Mouse (Mus musculus) large intestine, adult 2 months (tissue): ENCODE measurements around the gene Sall1. TPM values are rescaled to one million over a fixed set of nuclear protein-coding genes. Genes with fewer than 3 reads are reported as not detected.

Experiments
- DNase-seq: peaks from one replicate; pipeline ENCODE4 v3.0.0-alpha.2; 2012; ENCODE audit warnings: low read depth, low spot score
- WGBS: fragments of 180-500 bp; shearing (Covaris S2); methylation state at CpG from one replicate; pipeline ENCODE4 v1.1.7; 2018; 5-methylcytosine and 5-hydroxymethylcytosine counted together
- polyA plus RNA-seq: library from polyadenylated mRNA; depleted of rRNA; stranded (reverse); fragments of >200 nt; gene quantifications from 2 replicates; pipeline ENCODE4 v1.2.3, GENCODE M21; 2012; rRNA removed

The Sall1 gene
- polyA plus RNA-seq: 0.41 and 0.67 TPM in 2 replicates

DNA sequence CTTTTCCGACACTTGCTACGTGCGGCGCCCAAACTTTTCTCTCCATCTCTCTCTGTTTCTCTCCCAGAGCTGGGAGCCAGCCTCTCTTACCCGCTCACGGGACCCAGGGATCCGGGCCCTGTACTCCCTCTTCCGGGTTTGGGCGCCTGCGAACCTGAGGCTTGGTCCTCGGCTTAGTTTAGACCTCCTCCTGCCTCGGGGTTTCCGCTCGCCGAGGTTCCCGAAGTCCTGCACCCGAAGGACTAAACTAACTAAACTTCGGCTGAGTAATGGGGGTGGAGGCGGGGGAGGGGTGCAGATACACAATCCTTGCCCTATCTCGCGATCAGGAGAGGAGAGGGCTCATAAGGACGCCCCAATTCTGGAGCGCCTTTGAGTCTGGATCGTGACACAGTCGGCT is at the start of gene Sall1:
Gene Sall1 (minus strand): TSS at position 223 of the 400 bp plus-strand sequence.
- DNase-seq: no peak
- WGBS: under 1% methylated on average over 25 of the region's 25 CpGs

DNA sequence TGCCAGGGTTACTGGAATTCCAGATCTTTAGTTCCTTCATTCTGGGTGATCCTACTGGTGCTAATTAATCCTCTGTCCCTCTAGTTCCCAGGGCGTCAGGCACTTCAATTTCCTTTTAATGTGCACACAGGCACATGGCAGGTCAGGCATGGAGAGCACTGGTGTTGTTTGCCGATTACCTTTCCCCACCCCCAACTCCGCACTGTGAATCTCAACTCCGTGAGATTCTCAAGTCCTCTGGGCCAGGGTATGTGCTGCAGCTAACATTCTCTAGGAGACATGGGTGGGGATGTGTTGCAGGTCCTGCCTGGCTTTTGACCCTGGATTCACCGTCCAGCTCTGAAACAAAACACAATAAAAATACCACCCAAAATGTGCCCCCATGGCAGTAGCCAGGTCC is 46.0 kb upstream of the Sall1 start:
- no peak for DNase-seq
- 28% methylated on average over 5 of the region's 5 CpGs for WGBS

DNA sequence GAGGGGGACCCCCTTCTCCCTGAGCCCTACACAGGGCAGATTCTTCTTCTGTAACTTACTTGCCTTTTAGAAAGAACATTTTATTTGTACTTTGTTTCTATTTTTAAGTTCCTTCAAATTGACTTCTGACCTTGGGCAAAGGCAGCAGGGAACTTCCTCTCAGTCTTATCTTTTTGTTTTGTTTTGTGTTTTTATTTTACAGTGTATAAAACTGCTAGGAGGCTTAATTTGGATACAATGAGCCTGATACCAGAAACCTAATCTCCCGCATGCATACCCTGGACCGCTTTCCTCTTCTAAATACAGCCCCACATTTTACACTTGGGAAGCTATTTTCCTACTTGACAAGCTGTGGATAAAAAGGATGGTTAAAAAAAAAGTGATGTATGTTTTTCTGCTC is 35.2 kb upstream of the Sall1 start:
- no peak for DNase-seq
- 89% methylated on average over 2 of the region's 2 CpGs for WGBS

DNA sequence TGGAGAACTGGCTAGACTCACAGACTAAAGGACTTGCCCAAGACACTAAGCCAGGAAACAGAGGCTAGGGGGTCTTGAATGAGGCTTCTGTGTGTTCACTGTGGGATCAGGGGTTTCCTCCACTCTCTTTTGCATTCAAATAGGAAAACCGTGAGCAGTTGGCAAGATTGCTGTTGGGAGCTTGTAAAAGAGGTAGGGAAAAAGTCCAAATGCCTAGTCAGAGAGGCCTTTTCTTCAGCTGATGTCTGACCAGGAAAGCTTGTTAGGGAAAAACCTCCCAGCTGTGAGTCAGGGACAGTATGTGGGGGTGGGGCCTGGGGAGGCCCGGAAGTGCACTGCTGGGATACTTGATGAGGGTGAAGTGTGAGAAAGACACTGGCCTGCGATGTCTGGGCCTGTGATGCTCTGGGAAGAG is 29.0 kb upstream of the Sall1 start:
- WGBS: 20% methylated on average over 3 of the region's 3 CpGs
- no peak for DNase-seq

DNA sequence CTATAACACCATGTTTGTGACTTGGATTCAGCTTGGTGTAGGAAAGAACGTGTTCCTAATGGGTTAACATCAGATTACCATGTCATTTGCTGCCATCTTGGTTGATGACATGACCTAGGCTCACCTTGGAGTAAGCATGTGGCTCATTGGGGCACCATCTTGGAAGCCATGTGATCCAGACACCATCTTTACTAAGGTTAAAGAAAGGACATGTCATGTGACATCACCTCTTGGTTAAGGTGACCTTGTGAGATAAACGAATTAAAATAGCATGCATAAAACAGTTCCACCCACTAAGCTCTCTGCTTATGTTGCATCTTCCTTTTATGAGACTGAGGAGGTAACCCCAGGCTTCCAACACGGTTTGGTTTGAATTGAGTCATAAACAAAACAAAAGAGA is 23.5 kb upstream of the Sall1 start:
- no peak for DNase-seq
- WGBS: 72% methylated on average over 3 of the region's 3 CpGs

DNA sequence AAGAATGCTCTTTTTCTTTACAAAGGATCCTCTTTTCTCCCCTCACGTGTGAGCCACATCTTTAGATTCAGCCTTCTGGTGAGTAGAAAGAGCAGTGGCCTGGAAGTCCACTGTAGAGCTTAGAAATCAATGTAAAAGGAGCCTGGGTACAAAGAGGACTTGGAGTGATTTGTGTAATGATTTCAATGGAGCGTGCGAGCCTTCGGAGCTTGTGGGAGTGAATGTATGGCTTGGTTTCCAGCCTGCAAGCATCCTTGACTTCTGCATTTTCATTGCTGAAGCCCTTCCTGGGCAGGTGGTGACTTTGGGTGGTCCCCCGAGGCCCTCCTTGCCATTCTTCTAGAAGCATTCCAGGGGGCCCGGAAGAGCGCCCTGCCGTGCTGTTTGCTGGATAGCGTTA is 20.1 kb upstream of the Sall1 start:
- 71% methylated on average over 9 of the region's 9 CpGs for WGBS
- no peak for DNase-seq

DNA sequence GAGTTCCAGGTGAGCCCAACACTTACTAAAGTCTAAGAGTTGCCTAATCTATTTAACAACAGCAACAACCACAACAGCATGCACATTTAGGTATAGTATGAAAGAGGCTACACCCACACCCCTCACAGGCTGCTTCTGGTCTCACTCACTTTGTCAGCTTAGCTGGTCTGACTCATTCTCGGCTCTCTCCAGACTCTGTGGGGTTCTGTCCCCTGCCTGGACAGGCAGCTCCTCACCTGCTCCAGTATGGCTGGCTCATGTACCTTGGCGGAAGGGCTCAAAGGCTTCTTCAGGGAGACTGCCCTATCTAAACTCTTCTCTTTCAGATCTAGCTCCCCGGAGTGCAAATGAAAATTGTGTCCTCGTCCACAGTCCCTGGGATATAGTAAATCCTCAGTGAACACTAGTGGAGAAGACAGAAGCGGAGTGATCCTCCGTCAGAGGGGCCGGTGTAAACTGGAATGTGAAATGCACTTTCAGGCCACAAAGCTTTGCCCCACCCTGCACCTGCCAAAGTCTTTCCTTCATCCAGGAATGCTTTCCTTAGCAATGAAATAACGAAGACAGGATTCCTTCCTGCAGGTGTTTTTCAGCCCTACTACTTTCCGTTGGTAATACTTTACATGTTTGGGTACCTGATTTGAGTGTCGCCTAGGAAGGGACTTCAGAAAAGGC is 19.5 kb upstream of the Sall1 start:
- 66% methylated on average over 10 of the region's 10 CpGs for WGBS
- DNase-seq: no peak

DNA sequence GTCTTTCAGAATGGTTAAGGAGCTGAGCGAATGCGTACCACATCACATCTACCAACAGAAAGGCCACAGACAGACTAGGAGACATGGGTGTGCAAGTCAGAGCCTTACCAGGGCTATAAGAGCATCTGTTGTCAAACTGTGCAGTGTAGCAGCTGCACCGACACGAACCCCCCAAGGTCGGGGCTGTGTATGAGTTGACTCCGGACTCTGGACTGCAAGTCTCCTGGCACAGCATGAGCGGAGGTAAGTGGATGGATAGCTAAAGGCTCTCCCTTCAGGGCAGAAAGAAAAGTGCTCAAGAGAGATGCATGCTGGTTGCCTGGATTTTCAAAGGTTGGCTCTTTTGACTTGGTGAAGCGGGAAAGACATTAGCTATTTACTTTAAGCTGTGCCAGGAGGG is 16.8 kb upstream of the Sall1 start:
- 83% methylated on average over 8 of the region's 8 CpGs for WGBS

DNA sequence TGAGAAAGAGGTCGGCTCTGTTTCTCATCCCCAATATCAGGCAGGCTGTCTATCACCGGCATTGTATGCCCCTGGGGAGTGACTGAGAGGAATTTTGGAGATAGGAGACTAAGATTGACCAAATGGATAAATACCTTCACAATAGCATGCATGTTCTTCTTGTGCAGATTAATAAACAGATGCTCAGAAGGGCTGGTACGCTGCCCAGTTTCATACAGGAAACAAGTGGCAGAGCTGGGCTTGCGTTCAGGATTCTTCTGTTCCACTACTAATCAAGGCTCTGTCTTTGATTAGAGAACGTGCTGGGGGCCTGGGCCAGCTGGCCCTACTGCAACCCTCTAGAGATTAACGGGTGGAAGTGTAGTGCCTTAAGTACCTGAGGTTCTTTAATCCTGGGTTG is 15.5 kb upstream of the Sall1 start:
- WGBS: 64% methylated on average over 6 of the region's 6 CpGs
- DNase-seq: no peak

More for the DNA sequence above, 16.8 kb upstream of the Sall1 start:
- DNase-seq: no peak

DNA sequence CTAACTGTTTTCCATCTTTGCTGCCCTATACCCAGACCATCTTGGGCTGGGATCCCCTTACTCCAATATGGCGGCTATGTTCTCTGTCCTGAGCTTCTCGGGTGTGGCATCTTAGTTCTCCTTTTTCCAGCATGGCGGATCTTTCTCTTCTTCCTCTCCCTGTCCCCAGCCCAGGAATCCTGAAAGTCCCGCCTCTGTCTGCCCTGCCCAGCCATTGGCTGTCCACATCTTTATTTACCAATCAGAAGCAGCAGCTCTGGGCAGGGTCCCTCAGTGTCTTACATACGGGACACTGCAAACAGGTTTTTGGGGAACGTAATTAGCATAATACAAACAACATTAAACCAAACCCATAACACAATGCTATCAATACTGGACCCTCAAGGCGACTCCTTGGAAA is 8.9 kb upstream of the Sall1 start:
- DNase-seq: no peak
- WGBS: 87% methylated on average over 7 of the region's 7 CpGs

DNA sequence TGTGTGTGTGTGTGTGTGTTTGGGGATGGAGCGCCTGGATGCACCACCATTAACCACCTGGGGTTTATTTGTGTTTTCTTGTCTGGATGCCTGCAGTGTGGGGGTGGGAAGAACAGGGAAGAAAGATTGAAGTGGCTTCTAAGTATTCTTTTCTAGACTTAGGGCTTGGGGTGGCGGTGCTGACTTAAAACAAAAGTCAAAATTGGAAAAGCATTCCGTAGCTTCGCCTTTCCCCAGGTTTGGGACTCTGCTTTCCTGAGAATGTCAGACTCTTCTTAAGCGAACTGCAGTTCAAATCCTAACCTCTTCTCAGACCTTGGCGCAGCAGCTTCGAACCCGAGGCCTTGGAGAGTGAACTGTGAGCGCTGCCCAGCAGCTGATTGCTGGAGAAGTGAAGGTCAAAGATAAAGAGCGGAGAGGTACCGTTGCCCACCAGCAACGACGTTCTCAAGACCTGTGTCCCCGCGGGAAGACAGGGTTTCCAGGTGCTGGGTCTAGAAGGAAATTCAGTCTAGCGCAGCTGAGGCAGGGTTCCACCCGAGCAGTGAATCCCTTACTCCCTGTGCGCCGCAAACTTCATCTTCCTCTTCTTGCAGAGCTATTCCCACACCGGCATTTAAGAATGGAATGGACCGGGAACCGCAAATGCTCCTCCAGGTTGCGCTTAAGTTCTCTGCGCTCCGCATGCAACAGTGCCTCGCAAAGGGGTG is 2.8 kb upstream of the Sall1 start:
- DNase-seq: no peak
- 18% methylated on average over 26 of the region's 26 CpGs for WGBS

DNA sequence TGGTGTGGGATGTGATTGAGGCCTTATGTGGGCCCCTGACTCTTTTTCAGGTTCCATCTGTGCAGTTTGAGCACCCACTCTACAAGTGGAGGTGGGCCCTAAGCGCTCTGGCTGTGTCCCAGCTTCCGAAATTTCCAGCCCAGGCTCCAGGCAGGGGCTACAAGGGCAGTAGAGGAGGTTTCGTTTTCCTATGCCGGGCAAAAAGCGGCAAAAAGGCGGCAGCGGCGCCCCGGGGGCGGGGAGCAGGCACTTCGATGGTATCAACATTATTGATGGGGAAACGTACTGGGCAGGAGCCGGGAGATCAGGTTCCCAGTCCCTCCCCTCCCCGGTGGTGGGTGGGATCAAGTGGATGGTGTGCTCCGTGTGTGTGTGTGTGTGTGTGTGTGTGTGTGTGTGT is 2.3 kb upstream of the Sall1 start:
- 8% methylated on average over 15 of the region's 15 CpGs for WGBS

DNA sequence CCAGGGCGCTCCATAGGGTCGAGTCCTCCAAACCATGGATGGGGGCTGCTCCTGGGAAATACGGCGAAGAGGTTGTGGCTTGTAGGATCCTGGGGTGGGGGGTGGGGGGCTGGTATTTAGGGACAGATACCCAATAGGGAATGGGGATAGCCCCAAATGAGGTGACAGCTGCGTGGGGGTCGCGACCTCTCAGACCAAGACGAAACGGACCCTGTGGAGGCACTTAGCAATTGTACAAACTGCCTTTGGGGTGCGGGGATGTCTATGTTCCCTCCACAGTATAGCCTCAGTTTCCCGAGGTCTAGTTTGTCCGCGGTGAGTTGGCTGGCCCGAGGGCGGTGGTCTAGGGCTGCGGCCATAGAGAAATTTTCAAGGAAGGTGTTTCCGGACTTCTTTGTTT is 1.8 kb upstream of the Sall1 start:
- WGBS: 14% methylated on average over 17 of the region's 17 CpGs
- no peak for DNase-seq

More for the DNA sequence above, 2.3 kb upstream of the Sall1 start:
- no peak for DNase-seq

DNA sequence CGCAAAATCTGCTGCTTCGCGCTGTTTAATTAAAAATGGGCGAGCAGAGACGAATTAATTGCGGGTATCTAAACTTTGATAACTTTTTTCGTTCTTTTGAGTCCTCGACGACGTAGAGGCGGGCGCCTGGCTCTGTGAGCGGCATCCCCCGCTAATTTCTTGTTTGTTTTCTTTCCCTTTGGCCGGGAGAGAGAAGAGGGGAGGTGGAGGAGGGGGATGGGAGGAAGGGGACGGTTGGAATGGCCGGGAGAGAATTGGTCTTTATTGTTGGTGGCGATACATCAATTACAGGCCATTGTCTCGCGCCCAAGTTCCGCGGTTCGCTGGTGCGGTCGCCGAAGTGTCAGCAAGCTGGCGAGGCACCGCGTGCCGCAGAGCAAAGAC is 1.2 kb upstream of the Sall1 start:
- 7% methylated on average over 30 of the region's 30 CpGs for WGBS
- no peak for DNase-seq

DNA sequence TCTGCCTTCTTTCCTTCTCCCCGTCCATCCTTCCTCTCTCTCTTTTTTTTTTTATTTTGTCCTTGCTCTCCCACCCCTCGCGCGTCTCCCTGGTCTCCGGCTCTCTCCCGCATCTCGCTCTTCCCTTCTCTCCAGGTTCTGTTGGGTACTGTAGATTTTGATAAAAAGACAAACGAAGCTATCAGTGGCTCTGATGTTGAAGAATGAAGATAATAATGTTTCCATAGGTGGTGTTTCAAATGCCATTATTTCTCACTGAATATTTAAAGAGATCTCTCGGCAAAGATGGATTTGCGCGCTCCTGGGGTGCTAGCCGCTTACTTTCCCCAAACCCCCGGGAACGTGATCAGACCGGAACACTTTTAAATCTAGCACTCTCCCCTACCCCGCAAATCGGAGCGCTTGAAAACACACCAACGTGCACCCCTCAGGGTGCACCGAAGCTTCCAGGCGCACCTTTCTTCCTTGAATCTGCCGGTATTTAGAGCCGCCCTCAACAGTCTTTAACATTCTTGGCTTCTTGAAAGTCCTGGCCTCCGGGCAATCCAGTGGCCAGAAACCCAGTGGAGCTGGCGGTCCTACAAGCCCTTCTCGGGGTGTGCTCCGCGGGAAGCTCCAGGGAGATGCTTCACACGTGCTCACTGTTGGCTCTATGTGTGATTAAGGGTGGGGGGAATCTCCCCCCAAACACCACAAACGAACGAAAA is 702 bp upstream of the Sall1 start:
- 3% methylated on average over 31 of the region's 31 CpGs for WGBS
- DNase-seq: no peak

DNA sequence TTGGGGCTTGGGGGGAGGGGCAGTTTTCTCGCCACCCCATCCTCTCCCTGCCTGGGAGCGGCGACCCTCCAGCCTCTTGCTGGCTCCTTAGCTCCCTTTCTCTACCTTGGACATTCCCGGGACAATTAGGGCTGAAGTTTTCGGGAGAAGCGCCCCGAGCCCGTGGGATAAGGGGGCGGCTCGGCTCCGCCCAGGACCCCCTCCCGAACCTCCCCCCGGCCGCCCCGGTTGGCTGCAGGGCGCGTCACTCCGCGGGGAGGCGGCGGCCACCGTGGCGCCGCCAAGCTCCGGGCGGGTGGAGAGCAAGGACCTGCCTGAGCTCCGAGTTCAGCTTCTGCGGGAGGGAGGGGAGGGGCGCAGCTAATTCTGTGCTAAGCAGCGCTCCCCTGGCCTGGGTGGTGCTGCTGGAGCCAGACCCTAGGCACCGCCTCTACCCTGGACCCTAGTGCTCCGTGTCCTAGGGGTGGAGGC is 556 bp downstream of the Sall1 start:
- no peak for DNase-seq
- 2% methylated on average over 32 of the region's 32 CpGs for WGBS

DNA sequence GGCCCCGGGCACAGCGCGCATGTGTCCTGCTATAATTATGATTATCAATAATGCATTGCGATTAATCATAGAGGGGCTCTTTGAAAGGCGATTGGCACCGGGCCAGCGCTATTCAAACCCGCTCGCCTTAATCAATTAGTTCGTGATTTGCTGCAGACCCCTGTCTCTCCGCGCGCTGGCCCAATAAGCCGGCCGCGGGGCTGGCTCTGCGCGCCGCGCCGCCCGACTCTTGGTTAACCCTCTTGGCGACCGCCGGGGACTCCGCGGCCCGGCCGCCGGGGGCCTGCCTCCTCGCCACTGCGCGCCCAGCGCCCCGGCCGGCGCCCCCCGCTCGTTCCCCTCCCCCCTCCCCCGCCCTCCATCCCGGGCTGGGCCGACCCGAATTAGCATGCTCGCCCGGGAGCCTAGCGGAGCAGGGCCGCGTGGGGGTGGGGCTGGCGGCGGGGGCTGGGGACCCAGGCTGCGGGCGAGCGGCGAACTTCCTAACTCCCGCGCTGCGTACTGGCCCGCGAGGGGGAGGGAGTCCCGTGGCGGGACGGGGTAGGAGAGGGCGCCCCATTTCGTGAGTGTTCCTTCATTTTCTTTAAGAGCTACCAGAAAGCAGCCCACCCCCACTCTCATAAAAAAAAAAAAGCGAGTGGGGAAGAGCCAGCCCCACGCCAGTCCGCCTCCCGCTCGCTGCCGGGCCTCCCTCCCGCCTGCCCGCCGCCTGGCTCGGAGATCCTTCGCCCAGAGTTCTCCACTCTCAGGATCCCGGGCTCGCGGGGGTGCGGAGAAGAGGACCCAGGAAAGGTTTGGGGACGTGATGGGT is 1.2 kb downstream of the Sall1 start:
- DNase-seq: no peak
- WGBS: 1% methylated on average over 76 of the region's 80 CpGs

DNA sequence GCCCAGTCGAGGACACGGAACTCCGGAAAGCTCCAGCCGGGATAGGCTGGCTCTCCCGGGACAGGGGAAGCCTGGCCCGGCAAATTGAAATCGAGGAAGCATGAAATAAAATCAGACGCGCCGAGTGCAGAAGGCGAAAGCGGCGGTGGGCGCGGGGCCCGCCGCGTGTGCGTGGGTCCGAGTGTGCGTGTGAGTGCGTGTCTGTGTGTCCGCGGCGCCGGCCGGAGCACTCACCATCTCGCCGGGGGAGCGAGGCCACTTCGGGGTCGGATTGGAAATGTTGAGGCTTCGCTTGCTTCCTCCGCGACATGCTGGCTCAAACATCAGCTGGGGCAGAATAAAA is 1.9 kb downstream of the Sall1 start:
- DNase-seq: no peak
- WGBS: 1% methylated on average over 35 of the region's 35 CpGs

DNA sequence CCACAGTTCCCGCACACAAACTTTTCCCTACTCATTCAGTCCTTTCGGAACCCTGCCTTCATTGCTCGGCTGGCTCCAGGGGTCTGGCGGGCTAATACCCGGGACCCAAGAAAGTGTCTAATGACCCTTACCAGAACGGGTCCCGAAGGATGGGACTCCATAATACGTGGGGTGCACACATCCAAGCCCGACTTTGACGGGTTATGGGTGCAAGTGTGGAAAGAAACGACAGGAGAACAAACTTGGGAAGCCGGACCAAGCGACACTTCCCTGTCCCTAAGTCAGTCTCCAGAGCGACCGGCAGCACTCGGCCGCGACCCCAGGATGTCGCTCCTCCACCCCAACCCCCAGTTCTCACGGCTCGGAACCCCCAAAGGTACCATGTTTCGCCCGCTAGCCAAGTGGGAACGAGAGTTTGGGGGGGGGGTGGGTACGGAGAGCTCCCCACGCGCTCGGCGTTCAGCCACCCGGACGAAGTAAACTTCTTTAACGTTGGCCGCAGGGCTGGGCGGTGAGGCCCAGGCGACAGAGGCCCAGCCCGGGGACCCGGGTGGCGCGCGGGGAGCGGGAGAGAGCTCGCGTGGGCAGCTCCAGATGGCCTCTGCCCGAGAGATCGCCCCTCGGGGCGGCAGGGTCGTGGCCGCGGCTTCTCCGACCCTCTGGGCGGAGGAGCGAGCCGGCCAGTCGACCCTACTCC is 2.4 kb downstream of the Sall1 start:
- DNase-seq: no peak
- WGBS: 3% methylated on average over 55 of the region's 55 CpGs
